Mouse (Mus musculus): ENCODE measurements around the gene Hnrnpa1. TPM values are rescaled to one million over a fixed set of nuclear protein-coding genes. Genes with fewer than 3 reads are reported as not detected.

Gene Hnrnpa1
- polyA plus RNA-seq, 1 experiment: 62.6 TPM

DNA sequence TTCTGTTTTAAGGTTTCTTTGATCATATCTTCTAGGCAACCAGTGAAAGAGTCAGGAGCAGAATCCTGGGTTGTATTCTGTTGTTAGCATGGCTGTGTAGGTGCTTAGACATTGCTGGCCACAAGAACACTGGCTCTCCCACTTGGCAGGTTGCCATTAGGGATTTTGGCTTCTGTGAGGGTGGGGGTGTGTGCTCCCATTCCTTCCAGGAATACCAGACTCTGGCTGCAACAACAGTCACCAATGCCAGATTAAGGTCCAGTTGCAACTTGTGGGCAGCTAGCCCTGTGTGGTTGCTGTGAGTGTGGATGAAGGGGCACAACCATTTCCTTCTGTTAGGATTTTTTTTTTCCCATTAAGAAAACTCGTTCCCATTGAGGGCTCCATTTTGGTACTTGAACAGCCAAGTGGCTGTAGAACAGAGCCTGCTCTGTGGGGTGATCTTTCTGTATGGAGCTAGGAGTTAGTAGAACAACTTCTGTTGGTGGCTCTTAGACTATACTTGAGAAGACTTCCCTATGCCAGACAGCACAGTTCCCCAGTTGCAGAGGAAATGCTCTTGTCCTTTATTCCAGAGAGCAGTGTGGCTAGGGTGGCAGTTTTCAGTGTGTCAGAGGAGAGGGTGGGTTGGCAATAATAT, 45.7 kb downstream of the Hnrnpa1 start:
- DNase-seq (ENCODE audit: low read depth in 1 of 2, low spot score in 2 of 2): no peak
- no peaks in the 10 kb centered on the region for H3K27me3 ChIP-seq (ENCODE audit: control insufficient read depth, insufficient read depth, low read length)
- no peak overlapping the region for H3K4me3 ChIP-seq (ENCODE audit: extremely low read depth, insufficient read depth, insufficient read length)
- H3K36me3 ChIP-seq (ENCODE audit: control insufficient read depth, insufficient read depth, low read length): peaks cover 7% of the 10 kb centered on the region
- 21% methylated on average over 1 of the region's 1 CpGs for WGBS
- TF ChIP-seq POLR2A (IDR thresholded peaks at IDR 0.05; ENCODE audit: low read depth, low read length) (no peak), CTCF (IDR thresholded peaks at IDR 0.05; ENCODE audit: extremely low read depth, insufficient read depth, insufficient read length, insufficient replicate concordance) (no peak)
- H3K4me1 ChIP-seq (ENCODE audit: control insufficient read depth, insufficient read depth, insufficient read length): no peaks in the 10 kb centered on the region; the same call in 1 of the 2 replicates
- H3K27ac ChIP-seq (ENCODE audit: insufficient read depth, low read length): no peak overlapping the region

DNA sequence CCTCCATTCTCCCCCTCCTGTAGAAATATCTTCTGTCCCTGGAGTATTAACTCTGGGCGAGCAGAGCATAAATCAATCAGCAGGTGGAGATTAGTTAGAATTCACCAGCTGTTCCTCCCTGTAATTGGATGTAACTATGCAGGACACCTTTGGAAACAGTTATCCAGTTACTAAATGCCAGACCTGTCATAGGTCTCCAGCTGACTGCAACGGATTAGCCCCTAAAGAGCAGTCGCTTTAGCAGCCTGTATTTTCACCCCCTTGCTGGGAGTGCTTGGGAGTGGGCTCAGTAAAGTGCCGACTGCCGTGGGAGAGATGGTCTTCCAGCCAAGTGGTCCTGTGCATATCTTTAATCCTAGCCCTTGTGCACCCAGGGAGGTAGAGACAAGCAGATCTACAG, 49.4 kb downstream of the Hnrnpa1 start:
- H3K27me3 ChIP-seq (ENCODE audit: control insufficient read depth, insufficient read depth, low read length): no peaks in the 10 kb centered on the region
- peaks cover 22% of the 10 kb centered on the region for H3K36me3 ChIP-seq (ENCODE audit: control insufficient read depth, insufficient read depth, low read length)
- WGBS: 94% methylated on average over 5 of the region's 5 CpGs
- DNase-seq (ENCODE audit: low read depth in 1 of 2, low spot score in 2 of 2): no peak
- no peak for TF ChIP-seq CTCF (IDR thresholded peaks at IDR 0.05; ENCODE audit: extremely low read depth, insufficient read depth, insufficient read length, insufficient replicate concordance)
- no peak for TF ChIP-seq POLR2A (IDR thresholded peaks at IDR 0.05; ENCODE audit: low read depth, low read length)
- H3K27ac ChIP-seq (ENCODE audit: insufficient read depth, low read length): no peak overlapping the region
- H3K4me3 ChIP-seq (ENCODE audit: extremely low read depth, insufficient read depth, insufficient read length): no peak overlapping the region
- H3K4me1 ChIP-seq (ENCODE audit: control insufficient read depth, insufficient read depth, insufficient read length): no peaks in the 10 kb centered on the region; the same call in 1 of the 2 replicates

DNA sequence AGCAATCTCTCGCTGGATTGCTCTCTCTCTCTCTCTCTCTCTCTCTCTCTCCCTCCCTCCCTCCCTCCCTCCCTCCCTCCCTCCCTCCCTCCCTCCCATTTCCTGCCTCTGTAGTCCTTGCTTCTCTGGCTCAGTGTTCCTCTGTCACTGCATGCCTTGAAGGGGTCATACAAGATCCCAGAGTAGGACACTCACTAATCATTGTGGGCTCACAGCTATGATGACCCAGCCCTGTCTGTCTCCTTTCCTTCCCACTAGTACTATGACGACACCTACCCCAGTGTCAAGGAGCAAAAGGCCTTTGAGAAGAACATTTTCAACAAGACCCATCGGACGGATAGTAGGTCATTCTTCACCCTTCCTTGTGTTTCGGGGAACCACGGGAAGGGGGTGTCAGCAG, 50.2 kb downstream of the Hnrnpa1 start:
- H3K27ac ChIP-seq (ENCODE audit: insufficient read depth, low read length): no peak overlapping the region
- H3K36me3 ChIP-seq (ENCODE audit: control insufficient read depth, insufficient read depth, low read length): peaks cover 26% of the 10 kb centered on the region
- H3K4me1 ChIP-seq (ENCODE audit: control insufficient read depth, insufficient read depth, insufficient read length): no peaks in the 10 kb centered on the region; the same call in 1 of the 2 replicates
- DNase-seq (ENCODE audit: low read depth in 1 of 2, low spot score in 2 of 2): no peak
- H3K4me3 ChIP-seq (ENCODE audit: extremely low read depth, insufficient read depth, insufficient read length): no peak overlapping the region
- no peaks in the 10 kb centered on the region for H3K27me3 ChIP-seq (ENCODE audit: control insufficient read depth, insufficient read depth, low read length)
- 87% methylated on average over 6 of the region's 6 CpGs for WGBS
- TF ChIP-seq POLR2A (IDR thresholded peaks at IDR 0.05; ENCODE audit: low read depth, low read length) (no peak), CTCF (IDR thresholded peaks at IDR 0.05; ENCODE audit: extremely low read depth, insufficient read depth, insufficient read length, insufficient replicate concordance) (no peak)

DNA sequence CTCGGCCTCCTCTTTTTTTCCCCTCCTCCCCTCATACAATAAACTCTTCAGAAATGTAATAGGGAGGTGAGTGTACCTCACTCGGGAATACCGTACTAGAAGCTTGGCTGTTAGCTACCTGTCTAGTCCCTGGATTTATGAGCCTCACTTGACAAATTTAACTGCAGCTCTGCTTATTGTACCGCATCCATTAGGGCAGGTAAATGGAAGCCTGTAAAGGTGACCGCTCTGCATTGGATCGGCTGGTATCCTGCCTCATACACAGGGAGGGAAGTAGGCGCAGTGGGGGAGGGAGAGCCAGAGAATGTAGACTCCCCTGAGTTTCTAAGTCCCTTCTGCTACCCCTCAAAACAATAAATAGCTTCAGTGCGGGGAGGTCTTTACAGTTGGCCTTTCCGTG, 50.6 kb downstream of the Hnrnpa1 start:
- no peaks in the 10 kb centered on the region; the same call in 1 of the 2 replicates for H3K4me1 ChIP-seq (ENCODE audit: control insufficient read depth, insufficient read depth, insufficient read length)
- H3K36me3 ChIP-seq (ENCODE audit: control insufficient read depth, insufficient read depth, low read length): peaks cover 26% of the 10 kb centered on the region
- no peaks in the 10 kb centered on the region for H3K27me3 ChIP-seq (ENCODE audit: control insufficient read depth, insufficient read depth, low read length)
- no peak for TF ChIP-seq CTCF (IDR thresholded peaks at IDR 0.05; ENCODE audit: extremely low read depth, insufficient read depth, insufficient read length, insufficient replicate concordance)
- TF ChIP-seq POLR2A (IDR thresholded peaks at IDR 0.05; ENCODE audit: low read depth, low read length): no peak
- H3K4me3 ChIP-seq (ENCODE audit: extremely low read depth, insufficient read depth, insufficient read length): no peak overlapping the region
- no peak for DNase-seq (ENCODE audit: low read depth in 1 of 2, low spot score in 2 of 2)
- H3K27ac ChIP-seq (ENCODE audit: insufficient read depth, low read length): no peak overlapping the region
- 95% methylated on average over 9 of the region's 9 CpGs for WGBS

DNA sequence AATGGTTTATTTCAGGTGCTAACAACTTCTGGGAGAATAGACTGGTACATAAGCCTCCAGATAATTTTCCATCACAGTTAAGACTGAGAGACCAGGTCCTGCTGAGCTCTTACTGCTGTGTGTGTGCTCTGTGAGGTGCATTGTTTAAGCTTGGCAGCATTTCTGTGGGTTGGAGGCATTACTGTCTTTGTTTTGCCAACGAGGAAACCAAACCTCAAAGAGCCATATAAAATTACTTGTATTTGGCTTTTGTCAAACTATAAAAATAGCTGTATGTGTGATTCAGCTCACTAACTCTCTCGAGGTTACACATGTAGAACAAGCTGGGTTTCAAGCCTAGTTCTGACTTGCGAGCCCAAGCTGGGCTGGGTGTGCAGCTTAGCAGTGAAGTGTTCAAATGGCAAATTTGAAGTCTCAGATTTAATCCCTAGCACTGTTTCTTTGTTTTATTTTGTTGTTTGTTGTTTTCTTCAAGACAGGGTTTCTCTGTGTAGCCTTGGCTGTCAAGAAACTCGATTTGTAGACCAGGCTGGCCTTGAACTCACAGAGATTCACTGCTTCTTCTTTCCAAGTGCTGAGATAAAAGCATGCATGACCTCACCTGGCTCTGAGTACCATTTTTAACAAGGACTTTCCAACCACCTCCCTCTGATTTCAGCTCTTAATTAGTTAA, 52.6 kb downstream of the Hnrnpa1 start:
- H3K36me3 ChIP-seq (ENCODE audit: control insufficient read depth, insufficient read depth, low read length): peaks cover 38% of the 10 kb centered on the region
- no peak overlapping the region for H3K27ac ChIP-seq (ENCODE audit: insufficient read depth, low read length)
- WGBS: 70% methylated on average over 4 of the region's 4 CpGs
- no peaks in the 10 kb centered on the region for H3K27me3 ChIP-seq (ENCODE audit: control insufficient read depth, insufficient read depth, low read length)
- no peaks in the 10 kb centered on the region; the same call in 1 of the 2 replicates for H3K4me1 ChIP-seq (ENCODE audit: control insufficient read depth, insufficient read depth, insufficient read length)
- DNase-seq (ENCODE audit: low read depth in 1 of 2, low spot score in 2 of 2): no peak
- TF ChIP-seq POLR2A (IDR thresholded peaks at IDR 0.05; ENCODE audit: low read depth, low read length) (no peak), CTCF (IDR thresholded peaks at IDR 0.05; ENCODE audit: extremely low read depth, insufficient read depth, insufficient read length, insufficient replicate concordance) (no peak)
- H3K4me3 ChIP-seq (ENCODE audit: extremely low read depth, insufficient read depth, insufficient read length): no peak overlapping the region

DNA sequence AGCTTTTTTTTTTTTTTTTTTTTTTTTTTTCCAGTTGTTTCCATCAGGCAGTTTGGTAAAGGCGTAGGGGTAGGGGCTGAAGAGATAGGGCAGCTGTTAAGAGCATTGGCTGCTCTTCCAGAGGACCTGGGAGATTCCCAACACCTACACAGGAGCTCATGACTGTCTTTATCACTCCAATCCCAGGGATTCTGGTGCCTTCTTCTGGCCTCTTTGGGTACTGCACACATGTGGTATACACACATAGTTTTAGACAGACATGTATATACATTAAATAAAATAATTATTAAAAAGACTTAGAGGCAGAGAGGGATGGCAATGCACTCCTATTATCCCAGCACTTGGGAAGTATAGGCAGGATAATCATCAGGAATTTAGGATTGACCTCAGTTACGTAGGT, 53.1 kb downstream of the Hnrnpa1 start:
- H3K27ac ChIP-seq (ENCODE audit: insufficient read depth, low read length): no peak overlapping the region

DNA sequence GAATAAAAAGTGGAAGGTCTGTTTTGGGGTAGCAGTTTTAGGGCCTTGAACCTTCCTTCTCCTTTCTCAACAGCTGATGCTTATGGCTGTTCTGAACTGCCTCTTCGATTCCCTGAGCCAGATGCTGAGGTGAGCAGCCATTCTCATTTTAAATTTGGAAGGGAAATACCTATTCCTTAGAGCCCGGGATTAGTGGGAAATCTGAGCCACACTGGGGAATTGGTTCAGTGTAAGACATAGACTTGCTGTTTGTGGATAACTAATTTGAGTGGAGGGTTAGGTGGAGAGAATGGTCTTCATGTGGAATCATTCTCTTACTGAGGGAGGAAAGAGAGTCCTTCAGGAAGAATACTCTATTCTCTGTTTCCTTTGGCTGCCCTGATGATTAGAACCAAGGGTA, 54.4 kb downstream of the Hnrnpa1 start:
- no peak for TF ChIP-seq POLR2A (IDR thresholded peaks at IDR 0.05; ENCODE audit: low read depth, low read length)
- no peak for TF ChIP-seq CTCF (IDR thresholded peaks at IDR 0.05; ENCODE audit: extremely low read depth, insufficient read depth, insufficient read length, insufficient replicate concordance)
- Histone ChIP-seq H3K27ac (ENCODE audit: insufficient read depth, low read length) (no peak overlapping the region), H3K36me3 (ENCODE audit: control insufficient read depth, insufficient read depth, low read length) (peaks cover 37% of the 10 kb centered on the region), H3K27me3 (ENCODE audit: control insufficient read depth, insufficient read depth, low read length) (no peaks in the 10 kb centered on the region), H3K4me1 (ENCODE audit: control insufficient read depth, insufficient read depth, insufficient read length) (no peaks in the 10 kb centered on the region; the same call in 1 of the 2 replicates), H3K4me3 (ENCODE audit: extremely low read depth, insufficient read depth, insufficient read length) (no peak overlapping the region)
- WGBS: 79% methylated on average over 2 of the region's 2 CpGs
- DNase-seq (ENCODE audit: low read depth in 1 of 2, low spot score in 2 of 2): no peak

More for the DNA sequence above, 53.1 kb downstream of the Hnrnpa1 start:
- Histone ChIP-seq H3K27me3 (ENCODE audit: control insufficient read depth, insufficient read depth, low read length) (no peaks in the 10 kb centered on the region), H3K4me3 (ENCODE audit: extremely low read depth, insufficient read depth, insufficient read length) (no peak overlapping the region), H3K4me1 (ENCODE audit: control insufficient read depth, insufficient read depth, insufficient read length) (no peaks in the 10 kb centered on the region; the same call in 1 of the 2 replicates), H3K36me3 (ENCODE audit: control insufficient read depth, insufficient read depth, low read length) (peaks cover 38% of the 10 kb centered on the region)
- WGBS: 98% methylated on average over 2 of the region's 2 CpGs
- TF ChIP-seq CTCF (IDR thresholded peaks at IDR 0.05; ENCODE audit: extremely low read depth, insufficient read depth, insufficient read length, insufficient replicate concordance) (no peak), POLR2A (IDR thresholded peaks at IDR 0.05; ENCODE audit: low read depth, low read length) (no peak)
- DNase-seq (ENCODE audit: low read depth in 1 of 2, low spot score in 2 of 2): no peak
